Mouse (Mus musculus) heart, postnatal 36 days (tissue): ENCODE measurements at regions not wholly inside any gene's neighbourhood (a gene's known extent, or its start where the extent isn't known, plus 50 kb on each side); places are given as distances from the start of the nearest gene placed in this dataset.

ENCODE experiments used
- DNase-seq, 2 experiments: peaks; one replicate each; pipeline ENCODE4 v3.0.0; 2021 to 2022
- intact Hi-C: fragments of 180-260 bp; cut with DNase I; formaldehyde crosslinking; loops from one replicate; pipeline ENCODE4 v1.15.1; 2025

DNA sequence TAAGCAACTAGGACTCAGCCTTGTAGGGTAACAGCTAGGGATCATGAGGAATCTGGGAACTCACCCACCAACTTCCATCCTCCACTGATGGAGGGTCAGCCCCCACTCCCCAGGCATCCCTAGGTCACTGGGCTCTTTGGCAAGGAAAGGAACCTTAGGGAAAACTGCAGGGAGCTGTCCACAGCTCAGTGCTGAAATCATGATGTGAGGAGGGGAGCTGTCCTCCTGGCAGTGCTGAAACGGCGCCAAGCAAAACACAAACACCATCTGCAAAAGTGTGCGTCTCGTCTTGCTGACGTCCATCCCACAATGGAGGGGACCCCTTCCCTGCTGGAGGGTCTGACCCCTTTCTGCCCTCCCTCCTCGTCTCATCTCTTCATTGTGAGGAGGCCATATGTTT lies 68.6 kb upstream of the Rph3a start:
- DNase-seq = peak; percentile 39 to 67
- intact Hi-C loops = no loop called here

- intact Hi-C loops = no loop called here
- DNase-seq = no peak
Measured at GRCm38 (mm10) chr5:121076741-121077140, 66.8 kb upstream of the Rph3a start.

- intact Hi-C loops = no loop called here
- peak in 1 of 2 experiments; percentile 3 for DNase-seq
Measured at GRCm38 (mm10) chr5:121068821-121069220, 58.9 kb upstream of the Rph3a start.

- intact Hi-C loops = no loop called here
- no peak for DNase-seq
Measured at GRCm38 (mm10) chr5:121064721-121065120, 54.8 kb upstream of the Rph3a start.

DNA sequence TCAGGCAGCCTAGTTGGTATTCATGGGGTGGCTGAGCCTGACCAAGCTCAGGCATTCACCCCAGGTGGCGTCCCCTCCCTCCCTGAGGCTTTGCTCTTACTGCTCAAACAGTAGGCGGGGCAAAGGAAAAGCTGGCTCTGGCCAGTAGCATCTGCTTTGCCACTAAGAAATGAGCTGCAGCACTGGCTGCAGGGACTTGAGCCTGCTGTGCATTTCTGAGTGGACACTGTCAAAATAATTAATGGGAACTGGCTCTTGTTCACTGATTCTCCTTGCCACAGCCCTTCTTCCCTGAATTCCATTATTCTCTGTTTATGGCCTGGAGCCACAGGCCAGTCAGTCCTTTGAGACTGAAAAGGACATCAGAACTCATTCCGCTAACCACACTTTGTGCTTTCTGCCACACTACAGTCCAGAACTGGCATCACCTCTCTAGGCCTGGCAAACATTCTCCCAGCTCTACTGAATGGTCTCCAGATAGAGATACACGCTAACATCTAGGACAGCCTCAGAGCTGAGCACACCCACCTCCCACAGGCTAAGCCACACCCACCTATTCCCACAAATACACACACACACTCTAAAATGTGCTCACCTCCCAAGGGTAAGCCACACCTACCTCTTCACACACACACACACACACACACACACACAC lies 53.2 kb upstream of the Rph3a start:
- intact Hi-C loops = no loop called here
- DNase-seq = no peak

DNA sequence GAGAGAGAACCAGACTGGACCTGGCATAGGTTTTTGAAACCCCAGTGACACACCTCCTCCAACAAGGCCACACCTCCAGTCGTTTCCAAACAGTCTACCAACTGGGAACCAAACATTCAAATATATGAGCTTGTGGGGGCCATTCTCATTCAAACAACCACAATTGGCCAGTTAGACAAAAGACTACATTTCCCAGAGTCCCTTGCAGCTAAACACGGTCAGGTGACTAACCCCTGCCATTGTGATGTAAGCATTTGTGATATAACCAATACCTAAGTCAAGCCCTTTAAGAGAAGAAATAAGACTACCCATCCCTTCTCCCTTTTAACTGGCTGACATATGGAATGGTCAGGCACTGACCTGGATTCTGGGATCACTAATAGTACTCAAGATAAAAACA lies 51.8 kb upstream of the Rph3a start:
- intact Hi-C loops = no loop called here
- no peak for DNase-seq
